Comparison of ENCODE assay signal across 10 mouse cellular contexts in genomic region chr1:180830588-180831346, GRCm38 (mm10). TPM values are rescaled to one million over a fixed set of nuclear protein-coding genes. Genes with fewer than 3 reads are reported as not detected.
DNase-seq lines count a peak whose midpoint lies in the region; ATAC-seq and TF ChIP-seq lines count a peak whose summit lies in the region.
"Had no signal": no experiment of that assay in that cellular context is flagged by ENCODE, and none has a peak within 500 bp of the region (broad histone marks: within the 10 kb centered on the region; RNA-seq: fewer than 3 reads in every experiment).

No protein-coding gene starts in this region.

- TF ChIP-seq CTCF in thymus, adult 2 months (IDR thresholded peaks at IDR 0.05; ENCODE audit: borderline replicate concordance, control insufficient read depth, extremely low read depth, insufficient read depth, low read length, poor library complexity): no peak

- peak; percentile 28; the same call in 1 of the 2 replicates for ATAC-seq in lung, embryonic 16.5 days (ENCODE audit: low read depth)
- ATAC-seq in stomach, embryonic 15.5 days (ENCODE audit: insufficient read depth, low FRiP score, low read depth): peak; percentile 25; the same call in 1 of the 2 replicates
- no peak for ATAC-seq in erythroid progenitor cell, adult 5-6 weeks (replicated peaks; ENCODE audit: low FRiP score, poor library complexity, severe bottlenecking)
- ATAC-seq: forebrain, postnatal 0 days had no signal

- 36% methylated on average over 14 of the region's 14 CpGs for WGBS in heart, embryonic 10.5 days
- 26% methylated on average over 14 of the region's 14 CpGs for WGBS in lung, embryonic 16.5 days
- WGBS in stomach, embryonic 15.5 days: 26% methylated on average over 14 of the region's 14 CpGs
- WGBS in thymus, adult 2 months: 91% methylated on average over 14 of the region's 14 CpGs

- H3K36me3 ChIP-seq in heart, embryonic 10.5 days: no peaks in the 10 kb centered on the region
- no peaks in the 10 kb centered on the region for H3K36me3 ChIP-seq in lung, embryonic 16.5 days (ENCODE audit: control insufficient read depth, insufficient read depth, low read length)
- H3K36me3 ChIP-seq in stomach, embryonic 15.5 days: no peaks in the 10 kb centered on the region
- H3K36me3 ChIP-seq in thymus, adult 2 months (ENCODE audit: control insufficient read depth, insufficient read depth, low read length): no peaks in the 10 kb centered on the region

- H3K4me2 ChIP-seq in lung, embryonic 16.5 days (ENCODE audit: low read depth, low read length): no peak overlapping the region
- H3K4me2 ChIP-seq in stomach, embryonic 15.5 days: peak overlapping the region; percentile 33
- H3K4me2 ChIP-seq: midbrain, embryonic 11.5 days had no signal

- H3K9ac ChIP-seq in lung, embryonic 16.5 days (ENCODE audit: low read length): no peak overlapping the region
- peak overlapping the region; percentile 9; the same call in 1 of the 2 replicates for H3K9ac ChIP-seq in stomach, embryonic 15.5 days
- H3K9ac ChIP-seq: forebrain, postnatal 0 days had no signal

- H3K27ac ChIP-seq in heart, embryonic 10.5 days: peak overlapping the region; percentile 49; the same call in 1 of the 2 replicates
- no peak overlapping the region for H3K27ac ChIP-seq in lung, embryonic 16.5 days (ENCODE audit: low read length)
- peak overlapping the region; percentile 26; the same call in 1 of the 2 replicates for H3K27ac ChIP-seq in stomach, embryonic 15.5 days
- no peak overlapping the region for H3K27ac ChIP-seq in thymus, adult 2 months (ENCODE audit: control insufficient read depth, insufficient read depth, low read length)

- no peak for TF ChIP-seq POLR2A in thymus, adult 2 months (IDR thresholded peaks at IDR 0.05; ENCODE audit: control insufficient read depth, extremely low read depth, insufficient read depth, low read length, poor library complexity)

- DNase-seq in heart, embryonic 10.5 days (ENCODE audit: low spot score): no peak
- no peak for DNase-seq in heart, postnatal 36 days
- no peak for DNase-seq in lung, postnatal 36 days
- DNase-seq in fat pad, adult 2 months (ENCODE audit: extremely low read depth, low read depth, low spot score): peak; percentile 81
- no peak for DNase-seq in thymus, adult 2 months
- DNase-seq: forebrain, postnatal 0 days had no signal

- H3K27me3 ChIP-seq in heart, embryonic 10.5 days (ENCODE audit: insufficient read depth, poor library complexity, severe bottlenecking): no peaks in the 10 kb centered on the region
- H3K27me3 ChIP-seq in lung, embryonic 16.5 days (ENCODE audit: control insufficient read depth, insufficient read depth, low read depth, low read length): no peaks in the 10 kb centered on the region
- no peaks in the 10 kb centered on the region for H3K27me3 ChIP-seq in stomach, embryonic 15.5 days (replicated peaks)
- H3K27me3 ChIP-seq in thymus, adult 2 months (ENCODE audit: control insufficient read depth, insufficient read depth, low read length): no peaks in the 10 kb centered on the region

- H3K4me3 ChIP-seq in heart, embryonic 10.5 days: no peak overlapping the region; the same call in 1 of the 2 replicates
- H3K4me3 ChIP-seq in lung, embryonic 16.5 days (ENCODE audit: low read length): no peak overlapping the region
- H3K4me3 ChIP-seq in stomach, embryonic 15.5 days (replicated peaks): no peak overlapping the region
- H3K4me3 ChIP-seq in thymus, adult 2 months (ENCODE audit: control insufficient read depth, insufficient read depth, low read length): no peak overlapping the region

- H3K9me3 ChIP-seq in heart, embryonic 10.5 days: peaks cover 3% of the 10 kb centered on the region; the same call in 1 of the 2 replicates
- no peaks in the 10 kb centered on the region for H3K9me3 ChIP-seq in lung, embryonic 16.5 days (ENCODE audit: control insufficient read depth, low read length)
- no peaks in the 10 kb centered on the region for H3K9me3 ChIP-seq in stomach, embryonic 15.5 days

- intact Hi-C loops in heart, postnatal 36 days (cut with DNase I): no loop called here

- peaks cover 19% of the 10 kb centered on the region for H3K4me1 ChIP-seq in heart, embryonic 10.5 days
- peaks cover 2% of the 10 kb centered on the region; the same call in 1 of the 2 replicates for H3K4me1 ChIP-seq in lung, embryonic 16.5 days (replicated peaks; ENCODE audit: control insufficient read depth, insufficient read depth, low read length)
- peaks cover 7% of the 10 kb centered on the region; the same call in 1 of the 2 replicates for H3K4me1 ChIP-seq in stomach, embryonic 15.5 days
- peaks cover 13% of the 10 kb centered on the region for H3K4me1 ChIP-seq in thymus, adult 2 months (replicated peaks; ENCODE audit: control insufficient read depth, insufficient read depth, low read length)

RNA-seq across cellular contexts. Expression of gene H3f3a, which starts 17.0 kb away (rescaled TPM):
- 1,530 and 1,842 TPM in 2 replicates for polyA plus RNA-seq in heart, embryonic 10.5 days (2016; fragmentation: Nextera tagmentation; extraction: Ambion mirVana)
- 100 to 1,000 TPM; 457 to 506 TPM for total RNA-seq in heart, postnatal 36 days (2021)
- 2,527 and 2,659 TPM in 2 replicates for polyA plus RNA-seq in lung, embryonic 16.5 days (2015; fragmentation: Nextera tagmentation; extraction: Ambion mirVana)
- polyA plus RNA-seq in stomach, embryonic 15.5 days (2015; fragmentation: Nextera tagmentation; extraction: Ambion mirVana): 1,924 and 2,089 TPM in 2 replicates
- polyA plus RNA-seq in thymus, adult 2 months (2012; rRNA removed): 750 and 796 TPM in 2 replicates
- 2,042 and 2,351 TPM in 2 replicates for total RNA-seq in erythroid progenitor cell, adult 5-6 weeks (2015; ENCODE audit: low replicate concordance)
- total RNA-seq in erythroid progenitor cell, adult 5-6 weeks (2017; ENCODE audit: low replicate concordance): 2,407 and 2,791 TPM in 2 replicates

RNA-seq across cellular contexts. Expression of gene Sde2, which starts 20.2 kb away (rescaled TPM):
- polyA plus RNA-seq in heart, embryonic 10.5 days (2016; fragmentation: Nextera tagmentation; extraction: Ambion mirVana): 32.3 and 39.8 TPM in 2 replicates
- total RNA-seq in heart, postnatal 36 days (2021): 10 to 100 TPM; 10.3 to 14.2 TPM
- 33.0 and 38.3 TPM in 2 replicates for polyA plus RNA-seq in lung, embryonic 16.5 days (2015; fragmentation: Nextera tagmentation; extraction: Ambion mirVana)
- polyA plus RNA-seq in stomach, embryonic 15.5 days (2015; fragmentation: Nextera tagmentation; extraction: Ambion mirVana): 30.7 and 34.4 TPM in 2 replicates
- 18.4 and 19.4 TPM in 2 replicates for polyA plus RNA-seq in thymus, adult 2 months (2012; rRNA removed)
- 21.3 and 23.9 TPM in 2 replicates for total RNA-seq in erythroid progenitor cell, adult 5-6 weeks (2015; ENCODE audit: low replicate concordance)
- 29.9 and 35.2 TPM in 2 replicates for total RNA-seq in erythroid progenitor cell, adult 5-6 weeks (2017; ENCODE audit: low replicate concordance)

Comparison
In these comparisons a context has a peak if more than half of its experiments do, and no peak if none do; other contexts are left out.
1. H3K27ac ChIP-seq: peak in heart, embryonic 10.5 days (single experiment) and stomach, embryonic 15.5 days (single experiment); none in lung, embryonic 16.5 days (single experiment) and thymus, adult 2 months (single experiment).